Mouse (Mus musculus) myocyte (in vitro differentiated cells): ENCODE results near the gene Mxd4.

Experiments used
- CEBPB ChIP-seq: IDR thresholded peaks from 2 replicates; pipeline ENCODE4 v1.6.1; 2011; ENCODE audit warnings: mild to moderate bottlenecking, moderate library complexity; ENCODE audit not compliant: poor library complexity, insufficient read depth, severe bottlenecking
- E2F4 ChIP-seq: IDR thresholded peaks from one replicate; pipeline ENCODE4 v1.6.1; 2011; ENCODE audit warnings: mild to moderate bottlenecking, control low read depth, moderate library complexity; ENCODE audit not compliant: insufficient read depth
- POLR2A ChIP-seq: IDR thresholded peaks from one replicate; pipeline ENCODE4 v1.6.1; 2011; ENCODE audit warnings: low read depth, mild to moderate bottlenecking, control low read depth, moderate library complexity; ENCODE audit not compliant: insufficient read length
- USF1 ChIP-seq: IDR thresholded peaks from one replicate; pipeline ENCODE4 v1.6.1; 2011; ENCODE audit warnings: low read depth, mild to moderate bottlenecking, control low read depth, moderate library complexity

DNA sequence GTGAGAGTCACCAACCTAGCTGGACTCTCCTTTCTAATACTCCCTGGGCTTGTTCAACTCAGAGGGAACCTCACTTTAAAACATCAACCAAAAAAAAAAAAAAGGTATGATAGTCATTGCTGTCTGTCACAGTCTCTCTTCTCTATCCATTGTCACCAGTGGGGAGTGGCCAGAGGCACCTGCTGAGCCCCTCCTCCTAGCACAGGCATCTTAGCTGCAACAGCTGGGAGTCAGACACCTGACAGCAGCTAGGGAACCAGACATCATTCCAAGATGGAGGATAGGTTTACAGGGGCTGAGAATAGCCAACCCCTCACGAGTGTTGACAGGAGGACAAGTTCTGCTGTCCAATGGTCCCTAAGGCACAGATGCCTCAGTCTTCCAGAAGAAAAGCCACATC is 6.9 kb upstream of the Mxd4 start:
- TF ChIP-seq CEBPB (no peak), POLR2A (no peak), E2F4 (no peak), USF1 (no peak)
